Mouse (Mus musculus) G1E (cell line): ENCODE results near the gene Zg16.

Experiments
- CTCF ChIP-seq: IDR thresholded peaks from 2 replicates; pipeline ENCODE4 v1.5.1; 2012; ENCODE audit warnings: low read depth, low read length, inconsistent platforms, mixed read lengths
- GATA2 ChIP-seq: IDR thresholded peaks from 2 replicates; pipeline ENCODE4 v1.6.1; 2012; ENCODE audit warnings: low read depth, low read length, inconsistent platforms, borderline replicate concordance

- TF ChIP-seq CTCF = no peak
- TF ChIP-seq GATA2 = no peak
Measured at GRCm38 (mm10) chr7:127025556-127026160, 61.5 kb downstream of the Zg16 start.
